8 mouse cellular contexts compared by ENCODE assay signal in the genomic region with DNA sequence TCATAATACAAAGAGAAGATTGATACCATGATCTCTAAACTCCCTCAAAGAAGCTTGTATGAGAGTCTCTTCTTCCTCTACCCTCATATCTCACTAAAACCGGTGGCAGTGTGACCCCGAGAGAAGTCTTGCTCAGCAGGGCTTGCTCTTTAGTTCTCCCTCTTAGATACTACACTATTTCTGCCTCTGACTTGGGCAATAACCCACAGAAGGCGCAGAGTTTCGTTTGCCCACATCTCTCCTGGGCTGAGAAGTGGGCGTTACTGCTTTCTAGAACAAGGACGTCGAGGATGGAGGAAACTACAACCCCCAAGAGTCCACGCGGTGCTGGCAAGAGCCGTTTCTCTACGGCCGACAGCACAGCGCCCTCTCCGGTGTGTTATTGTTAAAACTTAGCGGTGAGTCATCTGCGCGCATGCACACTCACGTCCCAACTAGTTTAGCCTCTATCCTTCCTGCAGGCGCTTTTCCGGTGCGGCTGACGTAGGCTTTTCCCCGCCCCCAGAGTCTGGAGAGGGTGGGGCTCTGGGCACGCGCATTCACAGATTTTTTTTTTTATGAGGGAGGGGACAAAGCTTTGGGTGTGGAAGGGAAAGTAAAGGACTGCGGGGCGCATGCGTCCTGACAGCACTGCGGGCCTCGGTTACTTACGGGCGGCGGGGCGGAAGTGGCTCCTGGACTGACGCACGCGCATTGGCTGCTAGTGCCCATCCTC. TPM values are rescaled to one million over a fixed set of nuclear protein-coding genes. Genes with fewer than 3 reads are reported as not detected.
DNase-seq lines count a peak whose midpoint lies in the region; ATAC-seq lines count a peak whose summit lies in the region.

No protein-coding gene starts in this region.

- H3K4me3 ChIP-seq in lung, embryonic 16.5 days (ENCODE audit: low read length) = peak overlapping the region; percentile 91

- H3K27ac ChIP-seq in lung, embryonic 16.5 days (ENCODE audit: low read length) = peak overlapping the region; percentile 38; the same call in 1 of the 2 replicates

- peak; percentile 92 to 94 for ATAC-seq in hematopoietic stem cell, adult 5-6 weeks (replicated peaks in 1 of 2; ENCODE audit: insufficient read depth in 1 of 2, low FRiP score in 2 of 2, low TSS enrichment in 1 of 2, low read depth in 1 of 2, poor library complexity in 2 of 2, severe bottlenecking in 2 of 2)
- ATAC-seq in lung, embryonic 16.5 days (ENCODE audit: low read depth) = peak; percentile 97

- H3K9me3 ChIP-seq in lung, embryonic 16.5 days (ENCODE audit: control insufficient read depth, low read length) = no peaks in the 10 kb centered on the region

- WGBS in lung, embryonic 16.5 days = under 1% methylated on average over 37 of the region's 37 CpGs

- peaks cover 4% of the 10 kb centered on the region; the same call in 1 of the 2 replicates for H3K4me1 ChIP-seq in lung, embryonic 16.5 days (replicated peaks; ENCODE audit: control insufficient read depth, insufficient read depth, low read length)

- no peaks in the 10 kb centered on the region for H3K27me3 ChIP-seq in lung, embryonic 16.5 days (ENCODE audit: control insufficient read depth, insufficient read depth, low read depth, low read length)

- H3K36me3 ChIP-seq in lung, embryonic 16.5 days (ENCODE audit: control insufficient read depth, insufficient read depth, low read length) = no peaks in the 10 kb centered on the region

- H3K9ac ChIP-seq in lung, embryonic 16.5 days (ENCODE audit: low read length) = peak overlapping the region; percentile 64

- peak overlapping the region; percentile 66 for H3K4me2 ChIP-seq in lung, embryonic 16.5 days (ENCODE audit: low read depth, low read length)

- DNase-seq in MEL-GATA-1-ER (ENCODE audit: extremely low read depth, low read depth) = peak; percentile 97
- peak; percentile 97 for DNase-seq in cerebellum, adult 8-10 months
- peak; percentile 99 for DNase-seq in forelimb bud, embryonic 11.5 days (ENCODE audit: low read depth, low spot score)
- peak; percentile 93 for DNase-seq in layer of hippocampus, adult 9-10 months (ENCODE audit: low spot score)
- peak; percentile 77 for DNase-seq in ovary, postnatal 10 days (ENCODE audit: low spot score)
- peak; percentile 98 for DNase-seq in thymus, postnatal 14 days

RNA-seq across cellular contexts. Expression of a gene that starts 0.4 kb away (rescaled TPM):
- total RNA-seq in hematopoietic stem cell, adult 5-6 weeks (2017) = 31.4 and 35.4 TPM in 2 replicates
- polyA plus RNA-seq in lung, embryonic 16.5 days (2015; fragmentation: Nextera tagmentation; extraction: Ambion mirVana) = 7.0 and 7.7 TPM in 2 replicates

Comparison
In these comparisons a context has a peak if more than half of its experiments do, and no peak if none do; other contexts are left out.
1. Peak in every context shown above with its lines: DNase-seq, ATAC-seq, H3K4me3 ChIP-seq and H3K27ac ChIP-seq.